Mouse (Mus musculus): Measurements from ENCODE around the gene Adamtsl5.

DNA sequence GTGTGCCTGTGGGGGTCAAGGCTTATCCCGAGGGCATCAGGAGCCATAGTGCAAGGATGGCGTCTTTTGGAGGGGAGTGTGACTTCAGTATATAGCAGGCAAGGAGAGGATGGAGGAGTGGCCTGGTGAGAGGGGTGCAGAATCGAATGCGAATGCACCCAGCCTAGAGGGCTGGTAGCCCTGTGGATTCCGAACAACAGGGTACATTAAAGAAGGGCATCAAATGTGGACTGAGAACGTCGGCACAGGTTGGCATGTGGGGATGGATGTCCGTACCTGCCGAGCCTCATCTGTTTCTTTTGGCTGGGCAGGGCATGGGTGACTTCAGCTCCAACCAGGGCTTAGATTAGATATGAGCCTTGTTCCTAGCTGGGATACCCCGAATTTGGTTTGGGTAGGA is 48.4 kb downstream of the Adamtsl5 start:
- TF ChIP-seq POLR2A (IDR thresholded peaks at IDR 0.05; ENCODE audit: insufficient read depth, low read depth, low read length) (no peak), EP300 (IDR thresholded peaks at IDR 0.05; ENCODE audit: insufficient read depth, low read depth, low read length) (no peak)
